ENCODE assay signal across 25 mouse cellular contexts in the genomic region with DNA sequence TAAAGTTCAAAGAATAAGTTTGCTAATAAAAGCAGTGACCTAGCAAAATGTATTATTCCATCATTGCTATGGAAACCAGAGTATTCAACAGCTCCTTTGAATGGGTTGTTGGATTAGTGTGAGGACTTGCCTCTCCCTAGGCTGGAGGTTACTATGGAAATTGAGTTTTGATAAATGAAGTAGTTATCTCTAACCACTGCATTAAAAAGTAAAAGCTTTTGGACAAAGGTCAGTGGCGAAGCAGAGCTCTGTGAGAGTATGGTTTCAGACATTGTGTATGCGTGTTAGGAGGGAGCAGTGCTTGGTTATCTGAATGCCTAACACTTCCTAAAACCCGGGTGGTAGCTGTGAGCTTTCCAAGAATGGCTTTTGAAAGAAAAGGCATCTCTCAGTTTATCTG. TPM values are rescaled to one million over a fixed set of nuclear protein-coding genes. Genes with fewer than 3 reads are reported as not detected.
A peak's percentile ranks its signal among the peaks of the same experiment; 100 is the strongest.
DNase-seq lines count a peak whose midpoint lies in the region; ATAC-seq lines count a peak whose summit lies in the region.
"Had no signal": no experiment of that assay in that cellular context is flagged by ENCODE, and none has a peak within 500 bp of the region (broad histone marks: within the 10 kb centered on the region; RNA-seq: fewer than 3 reads in every experiment).

No protein-coding gene starts in this region.

- WGBS in midbrain, embryonic 11.5 days = 38% methylated on average over 3 of the region's 3 CpGs
- WGBS in midbrain, embryonic 10.5 days = 45% methylated on average over 3 of the region's 3 CpGs
- WGBS in intestine, embryonic 15.5 days = 52% methylated on average over 3 of the region's 3 CpGs
- whole genome bisulfite sequencing in midbrain, embryonic 15.5 days = 24% methylated on average over 3 of the region's 3 CpGs
- WGBS in stomach, embryonic 16.5 days = 53% methylated on average over 3 of the region's 3 CpGs

- H3K4me2 ChIP-seq in midbrain, embryonic 11.5 days = no peak overlapping the region
- H3K4me2 ChIP-seq in intestine, embryonic 15.5 days (replicated peaks) = peak overlapping the region; percentile 41
- H3K4me2 ChIP-seq in midbrain, embryonic 15.5 days = no peak overlapping the region
- H3K4me2 ChIP-seq in stomach, embryonic 16.5 days (ENCODE audit: low read depth, low read length) = peak overlapping the region; percentile 77
- H3K4me2 ChIP-seq: heart, embryonic 15.5 days; hindbrain, embryonic 14.5 days; kidney, embryonic 15.5 days; liver, embryonic 13.5 days; neural tube, embryonic 15.5 days had no signal

- H3K9ac ChIP-seq in midbrain, embryonic 11.5 days (ENCODE audit: low read length) = no peak overlapping the region
- no peak overlapping the region for H3K9ac ChIP-seq in intestine, embryonic 15.5 days
- no peak overlapping the region for H3K9ac ChIP-seq in midbrain, embryonic 15.5 days
- H3K9ac ChIP-seq in stomach, embryonic 16.5 days (ENCODE audit: low read length) = peak overlapping the region; percentile 34; the same call in 1 of the 2 replicates
- H3K9ac ChIP-seq: forebrain, postnatal 0 days; heart, embryonic 15.5 days; hindbrain, embryonic 14.5 days; kidney, embryonic 15.5 days; liver, embryonic 13.5 days; neural tube, embryonic 15.5 days had no signal

- ATAC-seq in midbrain, embryonic 11.5 days (ENCODE audit: low FRiP score) = peak; percentile 60; the same call in 1 of the 2 replicates
- peak; percentile 48 for ATAC-seq in intestine, embryonic 15.5 days
- ATAC-seq in midbrain, embryonic 15.5 days (replicated peaks) = peak; percentile 32
- ATAC-seq in stomach, embryonic 16.5 days (ENCODE audit: insufficient read depth, low FRiP score) = peak; percentile 56; the same call in 1 of the 2 replicates
- ATAC-seq: forebrain, postnatal 0 days; inflammation-experienced regulatory T-cells, adult 6 months had no signal

- H3K27ac ChIP-seq in midbrain, embryonic 11.5 days (ENCODE audit: low read depth, low read length) = no peak overlapping the region
- no peak overlapping the region for H3K27ac ChIP-seq in midbrain, embryonic 10.5 days (replicated peaks)
- peak overlapping the region; percentile 58; the same call in 1 of the 2 replicates for H3K27ac ChIP-seq in intestine, embryonic 15.5 days
- no peak overlapping the region for H3K27ac ChIP-seq in midbrain, embryonic 15.5 days
- peak overlapping the region; percentile 64 for H3K27ac ChIP-seq in stomach, embryonic 16.5 days (ENCODE audit: low read length)
- H3K27ac ChIP-seq: heart, embryonic 15.5 days; hindbrain, embryonic 14.5 days; kidney, embryonic 15.5 days; liver, embryonic 13.5 days; macrophage; neural tube, embryonic 15.5 days had no signal

- H3K4me1 ChIP-seq in midbrain, embryonic 11.5 days (ENCODE audit: control insufficient read depth, insufficient read depth, low read length) = peaks cover 4% of the 10 kb centered on the region; the same call in 1 of the 2 replicates
- H3K4me1 ChIP-seq in midbrain, embryonic 10.5 days = peaks cover 26% of the 10 kb centered on the region
- no peaks in the 10 kb centered on the region for H3K4me1 ChIP-seq in intestine, embryonic 15.5 days (replicated peaks)
- H3K4me1 ChIP-seq in midbrain, embryonic 15.5 days = peaks cover 5% of the 10 kb centered on the region; the same call in 1 of the 2 replicates
- H3K4me1 ChIP-seq in stomach, embryonic 16.5 days (ENCODE audit: control insufficient read depth, insufficient read depth, low read length) = no peaks in the 10 kb centered on the region

- DNase-seq in midbrain, embryonic 11.5 days (ENCODE audit: low spot score, missing footprints) = no peak
- DNase-seq in midbrain, embryonic 10.5 days (ENCODE audit: low spot score) = no peak
- no peak for DNase-seq in layer of hippocampus, postnatal 25 days (ENCODE audit: extremely low spot score in 1 of 2, low spot score in 1 of 2)
- DNase-seq in kidney, adult 18-20 months = no peak
- DNase-seq: adrenal gland, postnatal 14 days; cerebellum, adult 8-10 months; cerebellum, postnatal 36 days; embryo, embryonic 11 days; forebrain, postnatal 0 days; gastrocnemius, postnatal 36 days; heart, postnatal 4 days; kidney, postnatal 36 days; liver, embryonic 13.5 days; lung, adult 2 months; thymus, adult 2 months; thymus, postnatal 4 days had no signal

- H3K36me3 ChIP-seq in midbrain, embryonic 11.5 days (ENCODE audit: control insufficient read depth, insufficient read depth, low read length) = no peaks in the 10 kb centered on the region
- H3K36me3 ChIP-seq in midbrain, embryonic 10.5 days = no peaks in the 10 kb centered on the region
- no peaks in the 10 kb centered on the region for H3K36me3 ChIP-seq in intestine, embryonic 15.5 days
- H3K36me3 ChIP-seq in midbrain, embryonic 15.5 days (replicated peaks) = no peaks in the 10 kb centered on the region
- no peaks in the 10 kb centered on the region for H3K36me3 ChIP-seq in stomach, embryonic 16.5 days (ENCODE audit: control insufficient read depth, insufficient read depth, low read length)
- H3K36me3 ChIP-seq: heart, embryonic 15.5 days; kidney, embryonic 15.5 days; liver, embryonic 13.5 days; neural tube, embryonic 15.5 days had no signal

- H3K27me3 ChIP-seq in midbrain, embryonic 11.5 days (ENCODE audit: control insufficient read depth, insufficient read depth, low read length) = peaks cover 22% of the 10 kb centered on the region
- H3K27me3 ChIP-seq in midbrain, embryonic 10.5 days (ENCODE audit: low read depth, poor library complexity, severe bottlenecking) = peaks cover 48% of the 10 kb centered on the region
- H3K27me3 ChIP-seq in intestine, embryonic 15.5 days (replicated peaks) = no peaks in the 10 kb centered on the region
- no peaks in the 10 kb centered on the region; the same call in 1 of the 2 replicates for H3K27me3 ChIP-seq in midbrain, embryonic 15.5 days (replicated peaks)
- no peaks in the 10 kb centered on the region for H3K27me3 ChIP-seq in stomach, embryonic 16.5 days (ENCODE audit: control insufficient read depth, insufficient read depth, low read length)
- H3K27me3 ChIP-seq: neural tube, embryonic 15.5 days had no signal

- no peak overlapping the region for H3K4me3 ChIP-seq in midbrain, embryonic 11.5 days (ENCODE audit: low read depth, low read length)
- H3K4me3 ChIP-seq in midbrain, embryonic 10.5 days = no peak overlapping the region
- no peak overlapping the region for H3K4me3 ChIP-seq in intestine, embryonic 15.5 days (replicated peaks)
- no peak overlapping the region for H3K4me3 ChIP-seq in midbrain, embryonic 15.5 days
- peak overlapping the region; percentile 13 for H3K4me3 ChIP-seq in stomach, embryonic 16.5 days (replicated peaks; ENCODE audit: low read length)
- H3K4me3 ChIP-seq: heart, embryonic 15.5 days; kidney, embryonic 15.5 days; liver, embryonic 13.5 days; neural tube, embryonic 15.5 days had no signal

- no peaks in the 10 kb centered on the region for H3K9me3 ChIP-seq in midbrain, embryonic 11.5 days (ENCODE audit: control insufficient read depth, low read length)
- H3K9me3 ChIP-seq in midbrain, embryonic 10.5 days (replicated peaks) = no peaks in the 10 kb centered on the region
- no peaks in the 10 kb centered on the region for H3K9me3 ChIP-seq in intestine, embryonic 15.5 days
- H3K9me3 ChIP-seq in midbrain, embryonic 15.5 days = no peaks in the 10 kb centered on the region
- no peaks in the 10 kb centered on the region for H3K9me3 ChIP-seq in stomach, embryonic 16.5 days (replicated peaks; ENCODE audit: control insufficient read depth, low read length)
- H3K9me3 ChIP-seq: heart, embryonic 15.5 days; kidney, embryonic 15.5 days; liver, embryonic 13.5 days; neural tube, embryonic 15.5 days had no signal

RNA-seq across cellular contexts. Expression of a gene that starts 5.9 kb away (rescaled TPM):
- polyA plus RNA-seq in midbrain, embryonic 11.5 days (2014; fragmentation: Nextera tagmentation; extraction: Ambion mirVana) = 2.9 and 3.4 TPM in 2 replicates
- polyA plus RNA-seq in midbrain, embryonic 10.5 days (2016; fragmentation: Nextera tagmentation; extraction: Ambion mirVana) = 2.2 and 2.3 TPM in 2 replicates
- 95.8 and 112 TPM in 2 replicates for polyA plus RNA-seq in intestine, embryonic 15.5 days (2015; fragmentation: Nextera tagmentation; extraction: Ambion mirVana)
- polyA plus RNA-seq in midbrain, embryonic 15.5 days (2015; fragmentation: Nextera tagmentation; extraction: Ambion mirVana) = 4.4 and 5.1 TPM in 2 replicates
- 81.0 and 91.9 TPM in 2 replicates for polyA plus RNA-seq in stomach, embryonic 16.5 days (2015; fragmentation: Nextera tagmentation; extraction: Ambion mirVana)
- total RNA-seq in layer of hippocampus, postnatal 25 days (2021) = 1 to 10 TPM; 6.2 to 6.6 TPM
- polyA plus RNA-seq: inflammation-experienced regulatory T-cells, adult 6 months; macrophage had no signal

Comparison
In these comparisons a context has a peak if more than half of its experiments do, and no peak if none do; other contexts are left out.
1. H3K27ac ChIP-seq: peak in intestine, embryonic 15.5 days (single experiment) and stomach, embryonic 16.5 days (single experiment); none in midbrain, embryonic 11.5 days (single experiment), midbrain, embryonic 10.5 days (single experiment) and midbrain, embryonic 15.5 days (single experiment).
2. H3K4me2 ChIP-seq: peak in intestine, embryonic 15.5 days (single experiment) and stomach, embryonic 16.5 days (single experiment); none in midbrain, embryonic 11.5 days (single experiment) and midbrain, embryonic 15.5 days (single experiment).
3. RNA of a gene that starts 5.9 kb away (polyA plus RNA-seq): 95.8 to 112 TPM in intestine, embryonic 15.5 days and 81.0 to 91.9 TPM in stomach, embryonic 16.5 days; 4.4 to 5.1 TPM in midbrain, embryonic 15.5 days, 2.9 to 3.4 TPM in midbrain, embryonic 11.5 days and 2.2 to 2.3 TPM in midbrain, embryonic 10.5 days; every median in the first group is over 10 times any median in the second.
4. Peak in every context shown above with its lines, with median percentiles within 50 percentile points of each other: ATAC-seq.